Mouse (Mus musculus) hindbrain, embryonic 16.5 days (tissue): ENCODE results near the gene Islr. TPM values are rescaled to one million over a fixed set of nuclear protein-coding genes. Genes with fewer than 3 reads are reported as not detected.

Experiments used
- ATAC-seq: fragments of 200-750 bp; cut with Nextera tagmentation; 2 replicates; pipeline ENCODE4 v1.8.0; 2017; ENCODE audit warnings: moderate TSS enrichment, moderate library complexity
- H3K27ac ChIP-seq: fragments of 300-500 bp; sonication (generic); 2 replicates; pipeline ENCODE4 v1.5.1; 2014; ENCODE audit warnings: low read depth, mild to moderate bottlenecking, control low read depth, low read length, moderate library complexity
- H3K27me3 ChIP-seq: fragments of 300-500 bp; sonication (generic); replicated peaks from 2 replicates; pipeline ENCODE4 v1.6.1; 2014; ENCODE audit warnings: low read length; ENCODE audit not compliant: control insufficient read depth, insufficient read depth
- H3K36me3 ChIP-seq: fragments of 300-500 bp; sonication (generic); 2 replicates; pipeline ENCODE4 v1.6.1; 2014; ENCODE audit warnings: mild to moderate bottlenecking, low read length, moderate library complexity, mixed read lengths; ENCODE audit not compliant: control insufficient read depth, insufficient read depth
- H3K4me1 ChIP-seq: fragments of 300-500 bp; sonication (generic); 2 replicates; pipeline ENCODE4 v1.6.1; 2014; ENCODE audit warnings: low read depth, low read length; ENCODE audit not compliant: control insufficient read depth, insufficient read depth
- H3K4me2 ChIP-seq: fragments of 300-500 bp; sonication (generic); 2 replicates; pipeline ENCODE4 v1.6.1; 2014; ENCODE audit warnings: mild to moderate bottlenecking, low read length, control low read depth, moderate library complexity
- H3K4me3 ChIP-seq: fragments of 300-500 bp; sonication (generic); 2 replicates; pipeline ENCODE4 v1.5.1; 2014; ENCODE audit warnings: mild to moderate bottlenecking, low read length, control low read depth, moderate library complexity
- H3K9ac ChIP-seq: fragments of 300-500 bp; sonication (generic); 2 replicates; pipeline ENCODE4 v1.6.1; 2014; ENCODE audit warnings: low read depth, mild to moderate bottlenecking, control low read depth, low read length, moderate library complexity
- H3K9me3 ChIP-seq: fragments of 300-500 bp; sonication (generic); 2 replicates; pipeline ENCODE4 v1.6.1; 2014; ENCODE audit warnings: mild to moderate bottlenecking, low read length, moderate library complexity; ENCODE audit not compliant: control insufficient read depth
- WGBS: fragments of 180-500 bp; shearing (Covaris S2); extraction: QIAGEN DNeasy Blood & Tissue Kit; methylation state at CpG from one replicate; pipeline ENCODE4 v1.1.7; 2014; 5-methylcytosine and 5-hydroxymethylcytosine counted together
- polyA plus RNA-seq: library from polyadenylated mRNA; unstranded; fragments of >200 nt; fragmentation: Nextera tagmentation; extraction: Ambion mirVana; gene quantifications from 2 replicates; pipeline ENCODE4 v1.2.1, GENCODE M21; 2015

Islr gene
- polyA plus RNA-seq, 1 experiment from 2014 or later = 40.4 TPM

GRCm38 (mm10) chr9:58130909-58131308 lies 73.2 kb downstream of the Islr start:
- no peak overlapping the region for H3K4me3 ChIP-seq
- H3K36me3 ChIP-seq = no peaks in the 10 kb centered on the region
- peaks cover 19% of the 10 kb centered on the region; the same call in 1 of the 2 replicates for H3K4me1 ChIP-seq
- H3K27ac ChIP-seq = no peak overlapping the region
- H3K9me3 ChIP-seq = no peaks in the 10 kb centered on the region
- 42% methylated on average over 3 of the region's 3 CpGs for WGBS
- no peak overlapping the region for H3K4me2 ChIP-seq
- peaks cover 17% of the 10 kb centered on the region for H3K27me3 ChIP-seq
- H3K9ac ChIP-seq = no peak overlapping the region
- ATAC-seq = no peak

- Histone ChIP-seq H3K4me2 (no peak overlapping the region), H3K27ac (no peak overlapping the region), H3K9me3 (no peaks in the 10 kb centered on the region), H3K4me3 (no peak overlapping the region), H3K27me3 (peaks cover 17% of the 10 kb centered on the region), H3K4me1 (peaks cover 18% of the 10 kb centered on the region; the same call in 1 of the 2 replicates), H3K9ac (no peak overlapping the region), H3K36me3 (no peaks in the 10 kb centered on the region)
- WGBS = 20% methylated on average over 8 of the region's 8 CpGs
- ATAC-seq = no peak
Observed at GRCm38 (mm10) chr9:58129508-58129907, 74.6 kb downstream of the Islr start.

DNA sequence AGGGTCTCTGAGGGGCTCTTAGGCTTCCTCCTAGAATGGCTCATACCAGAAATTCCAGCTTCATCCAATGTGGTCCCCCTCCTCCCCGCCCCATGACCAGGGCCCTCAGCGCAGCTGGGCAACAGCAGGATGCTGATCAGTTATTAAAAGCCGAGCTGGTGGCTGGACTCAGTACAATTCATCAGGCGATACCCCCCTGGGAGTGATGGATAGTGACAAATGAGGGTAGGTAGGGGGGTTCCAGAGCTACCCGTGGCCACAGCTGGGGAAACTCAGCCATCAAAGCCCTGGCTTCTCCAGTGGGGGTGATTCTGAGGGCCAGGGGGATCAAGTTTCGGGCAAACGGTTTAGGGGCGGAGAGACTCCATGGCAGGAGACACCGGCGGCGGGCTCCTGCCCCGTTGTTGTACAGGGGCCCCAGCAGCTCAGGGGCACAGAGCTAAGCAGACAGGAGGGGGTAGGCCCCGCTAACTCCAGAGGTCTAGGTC lies 75.1 kb downstream of the Islr start:
- Histone ChIP-seq H3K9ac (no peak overlapping the region), H3K9me3 (no peaks in the 10 kb centered on the region), H3K4me2 (no peak overlapping the region), H3K4me3 (no peak overlapping the region), H3K27me3 (peaks cover 17% of the 10 kb centered on the region), H3K27ac (no peak overlapping the region), H3K4me1 (peaks cover 13% of the 10 kb centered on the region; the same call in 1 of the 2 replicates), H3K36me3 (no peaks in the 10 kb centered on the region)
- ATAC-seq = 0 out of 2 replicates have a peak, but pooled peaks have one; percentile 27
- WGBS = 6% methylated on average over 13 of the region's 13 CpGs

GRCm38 (mm10) chr9:58125811-58126210 lies 78.3 kb downstream of the Islr start:
- no peak overlapping the region for H3K4me2 ChIP-seq
- ATAC-seq = no peak
- WGBS = 36% methylated on average over 4 of the region's 4 CpGs
- no peak overlapping the region for H3K9ac ChIP-seq
- peaks cover 11% of the 10 kb centered on the region for H3K27me3 ChIP-seq
- no peaks in the 10 kb centered on the region for H3K9me3 ChIP-seq
- H3K4me1 ChIP-seq = peaks cover 11% of the 10 kb centered on the region; the same call in 1 of the 2 replicates
- H3K4me3 ChIP-seq = no peak overlapping the region
- no peaks in the 10 kb centered on the region for H3K36me3 ChIP-seq
- no peak overlapping the region for H3K27ac ChIP-seq

GRCm38 (mm10) chr9:58125085-58125484 lies 79.0 kb downstream of the Islr start:
- Histone ChIP-seq H3K4me1 (peaks cover 11% of the 10 kb centered on the region; the same call in 1 of the 2 replicates), H3K9ac (no peak overlapping the region), H3K4me3 (no peak overlapping the region), H3K4me2 (no peak overlapping the region), H3K9me3 (no peaks in the 10 kb centered on the region), H3K27me3 (peaks cover 9% of the 10 kb centered on the region), H3K27ac (no peak overlapping the region), H3K36me3 (no peaks in the 10 kb centered on the region)
- no peak for ATAC-seq
- 57% methylated on average over 3 of the region's 3 CpGs for WGBS

GRCm38 (mm10) chr9:58118671-58119070 lies 85.4 kb downstream of the Islr start, which contains the start of gene Ccdc33:
Gene Ccdc33, minus strand, starts transcription at chr9:58118823.
- H3K4me3 ChIP-seq = no peak within 1 kb of the TSS
- H3K9me3 ChIP-seq = no peaks in the 10 kb centered on the region
- no peak within 1 kb of the TSS for H3K9ac ChIP-seq
- ATAC-seq = no peak
- no peaks in the 10 kb centered on the region for H3K36me3 ChIP-seq
- H3K4me1 ChIP-seq = peaks cover 17% of the 10 kb centered on the region
- no peak within 1 kb of the TSS for H3K4me2 ChIP-seq
- 19% methylated on average over 2 of the region's 2 CpGs for WGBS
- no peak within 1 kb of the TSS for H3K27ac ChIP-seq
- 0 out of 2 replicates have a peak, but pooled peaks cover 2% of the 10 kb centered on the region for H3K27me3 ChIP-seq

DNA sequence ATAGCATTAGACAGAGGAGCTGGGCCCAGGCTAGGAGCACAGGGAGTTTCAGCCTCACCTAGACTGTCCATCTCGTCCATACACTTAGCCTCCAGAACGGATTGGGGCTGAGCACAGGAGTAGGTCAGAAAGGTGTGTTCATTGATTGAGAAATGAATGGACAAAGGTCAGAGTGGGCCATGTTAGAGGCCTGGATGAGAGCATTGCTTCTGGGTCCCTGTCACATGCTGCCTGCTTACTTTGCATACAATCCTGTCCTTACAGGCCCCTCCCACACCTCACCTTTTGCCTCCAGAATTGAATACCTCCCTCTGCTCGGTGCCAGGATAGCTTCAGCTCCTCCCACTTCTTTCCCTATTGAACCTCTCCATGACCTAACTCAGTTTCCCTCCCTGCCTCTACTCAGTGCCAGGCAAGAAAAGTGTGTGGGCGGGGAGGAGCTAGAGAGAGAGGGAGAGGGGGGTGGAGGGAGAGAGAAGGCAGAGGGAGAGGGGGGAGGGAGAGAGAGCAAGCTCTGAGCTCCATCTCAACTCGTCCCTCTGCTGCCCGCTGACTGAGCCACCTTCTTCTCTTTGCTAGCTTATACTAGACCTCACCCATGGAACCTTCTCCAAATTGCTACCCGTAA lies 88.0 kb downstream of the Islr start:
- 42% methylated on average over 7 of the region's 7 CpGs for WGBS
- Histone ChIP-seq H3K9ac (peak overlapping the region; percentile 19), H3K4me3 (no peak overlapping the region), H3K27me3 (no peaks in the 10 kb centered on the region), H3K4me2 (no peak overlapping the region), H3K27ac (no peak overlapping the region), H3K4me1 (peaks cover 39% of the 10 kb centered on the region), H3K9me3 (no peaks in the 10 kb centered on the region), H3K36me3 (no peaks in the 10 kb centered on the region)
- ATAC-seq = no peak

DNA sequence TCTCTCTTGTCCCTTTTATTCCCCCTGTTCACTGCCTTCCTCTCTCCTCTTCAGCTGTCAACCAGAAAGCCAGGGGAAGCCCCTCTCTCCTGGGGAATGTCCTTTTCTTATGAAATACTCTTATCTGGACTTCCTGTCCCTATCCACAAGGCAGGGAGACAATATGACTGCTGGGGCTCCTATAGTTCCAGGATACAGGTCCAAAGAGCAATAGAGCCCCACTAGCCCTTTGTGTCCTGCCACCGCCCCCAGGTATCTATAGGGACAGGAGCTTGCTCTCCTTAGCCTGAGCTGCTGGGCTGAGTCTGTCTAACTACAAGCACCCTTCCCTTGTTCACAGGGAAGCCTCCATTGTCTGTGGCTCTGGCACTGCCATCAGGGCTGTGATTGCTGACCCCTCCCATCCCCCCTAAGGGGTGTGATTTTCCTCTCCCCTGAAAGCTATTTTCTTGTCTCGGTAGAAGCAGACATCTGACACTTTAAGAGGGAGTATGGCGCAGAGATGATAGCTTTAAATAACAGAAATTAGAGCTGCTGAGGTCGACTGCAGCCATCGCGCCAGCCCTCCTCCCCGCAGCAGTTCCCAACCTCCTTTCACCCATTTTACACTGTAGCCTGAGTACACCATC lies 88.7 kb downstream of the Islr start:
- Histone ChIP-seq H3K4me2 (no peak overlapping the region), H3K27ac (no peak overlapping the region), H3K27me3 (no peaks in the 10 kb centered on the region), H3K9ac (peak overlapping the region; percentile 19), H3K4me3 (no peak overlapping the region), H3K9me3 (no peaks in the 10 kb centered on the region), H3K36me3 (no peaks in the 10 kb centered on the region), H3K4me1 (peaks cover 45% of the 10 kb centered on the region)
- ATAC-seq = no peak
- 28% methylated on average over 7 of the region's 7 CpGs for WGBS

DNA sequence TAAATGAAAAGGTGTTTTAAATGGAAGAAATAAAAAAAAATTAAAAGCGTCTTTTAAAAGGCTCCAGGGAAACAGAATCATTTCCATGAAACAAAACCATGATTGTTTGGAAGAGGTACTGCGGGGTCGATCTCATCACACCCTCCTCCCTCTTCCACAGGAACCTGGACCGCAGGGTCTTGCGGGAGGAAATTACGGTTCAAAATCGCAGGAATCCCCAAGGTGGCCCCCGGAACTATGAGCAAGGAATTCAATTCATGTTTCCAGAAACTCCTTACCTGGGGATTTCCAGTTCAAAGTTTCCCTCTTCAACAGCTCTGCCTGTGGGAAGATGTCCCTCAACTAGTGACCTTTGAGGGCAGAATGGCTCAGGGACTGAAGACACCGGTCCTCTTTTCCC lies 90.1 kb downstream of the Islr start:
- no peaks in the 10 kb centered on the region for H3K36me3 ChIP-seq
- no peak for ATAC-seq
- no peaks in the 10 kb centered on the region for H3K9me3 ChIP-seq
- peak overlapping the region; percentile 66 for H3K27ac ChIP-seq
- H3K4me2 ChIP-seq = no peak overlapping the region
- no peaks in the 10 kb centered on the region for H3K27me3 ChIP-seq
- peak overlapping the region; percentile 27; the same call in 1 of the 2 replicates for H3K9ac ChIP-seq
- no peak overlapping the region for H3K4me3 ChIP-seq
- WGBS = 5% methylated on average over 9 of the region's 9 CpGs
- peaks cover 45% of the 10 kb centered on the region for H3K4me1 ChIP-seq
